Mouse (Mus musculus) CD4-positive, CD25-positive, alpha-beta regulatory T cell, adult 4 months (primary cell): ENCODE results near the gene Gm17124. TPM values are rescaled to one million over a fixed set of nuclear protein-coding genes. Genes with fewer than 3 reads are reported as not detected.
"Not testable (repeated sequence)": the region's sequence is repeated elsewhere in the genome, so short reads cannot be mapped to it uniquely, and the experiment has no call there.

Experiments used
- ATAC-seq: one replicate; pipeline ENCODE4 v1.8.0; 2017
- polyA plus RNA-seq, 2 experiments: library from polyadenylated mRNA; unstranded; fragments of 100-300 nt; shearing (Covaris generic); gene quantifications; one replicate each; pipeline ENCODE4 v1.2.1; 2017

Gm17124 gene
- polyA plus RNA-seq = not detected

- not testable (repeated sequence) for ATAC-seq
These were observed at the start of gene Gm17124 for GRCm38 (mm10) chr14:42599782-42600181. Gene Gm17124, minus strand, starts transcription at chr14:42599882.

GRCm38 (mm10) chr14:42641817-42642216, 42.1 kb upstream of the Gm17124 start, which contains the start of gene Gm3633:
Gene Gm3633, minus strand, starts transcription at chr14:42641917.
- ATAC-seq = not testable (repeated sequence)

Other genes with a start within 250 kb of the Gm17124 start
- not detected for gene Gm8005, start 160.2 kb downstream of the Gm17124 start, polyA plus RNA-seq
- gene Gm8011, start 136.0 kb downstream of the Gm17124 start, polyA plus RNA-seq = not detected
- not detected for gene Gm8020, start 97.5 kb downstream of the Gm17124 start, polyA plus RNA-seq
- gene Gm8024, start 75.6 kb downstream of the Gm17124 start, polyA plus RNA-seq = not detected
- gene Gm3633, start 42.0 kb upstream of the Gm17124 start, polyA plus RNA-seq = not detected
- gene Gm10378, start 56.1 kb upstream of the Gm17124 start, polyA plus RNA-seq = not detected
- gene Gm3015, start 168.9 kb upstream of the Gm17124 start, polyA plus RNA-seq = not detected
- not detected for gene Gm10377, start 198.1 kb upstream of the Gm17124 start, polyA plus RNA-seq